Mouse (Mus musculus): ENCODE results near the gene Zgpat.

DNA sequence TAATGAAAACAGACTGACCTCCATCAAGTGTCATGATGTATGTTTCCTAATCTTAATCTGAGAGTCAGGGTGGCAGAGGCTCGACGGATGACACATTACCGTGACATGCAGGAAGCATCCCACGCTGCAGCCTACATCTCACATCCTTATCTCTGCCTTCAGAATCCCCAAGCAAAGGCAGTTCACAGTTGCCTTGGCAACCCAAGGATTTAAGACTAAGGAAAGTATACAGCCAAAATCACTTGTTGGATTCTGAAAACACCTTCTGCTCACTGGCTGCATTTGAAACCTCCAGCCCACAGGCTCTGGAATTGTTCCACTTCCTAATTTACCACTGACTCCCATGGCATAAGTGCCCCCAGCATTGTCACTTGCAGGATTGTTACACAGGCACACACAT, 55.7 kb downstream of the Zgpat start:
- TF ChIP-seq CTCF (IDR thresholded peaks at IDR 0.05; ENCODE audit: extremely low read depth, insufficient read depth, insufficient read length, insufficient replicate concordance) (no peak), POLR2A (IDR thresholded peaks at IDR 0.05; ENCODE audit: low read depth, low read length) (no peak)

Measured in spleen, adult 2 months (tissue).